Mouse (Mus musculus): ENCODE data around the gene Gmpr2.

The Gmpr2 gene

DNA sequence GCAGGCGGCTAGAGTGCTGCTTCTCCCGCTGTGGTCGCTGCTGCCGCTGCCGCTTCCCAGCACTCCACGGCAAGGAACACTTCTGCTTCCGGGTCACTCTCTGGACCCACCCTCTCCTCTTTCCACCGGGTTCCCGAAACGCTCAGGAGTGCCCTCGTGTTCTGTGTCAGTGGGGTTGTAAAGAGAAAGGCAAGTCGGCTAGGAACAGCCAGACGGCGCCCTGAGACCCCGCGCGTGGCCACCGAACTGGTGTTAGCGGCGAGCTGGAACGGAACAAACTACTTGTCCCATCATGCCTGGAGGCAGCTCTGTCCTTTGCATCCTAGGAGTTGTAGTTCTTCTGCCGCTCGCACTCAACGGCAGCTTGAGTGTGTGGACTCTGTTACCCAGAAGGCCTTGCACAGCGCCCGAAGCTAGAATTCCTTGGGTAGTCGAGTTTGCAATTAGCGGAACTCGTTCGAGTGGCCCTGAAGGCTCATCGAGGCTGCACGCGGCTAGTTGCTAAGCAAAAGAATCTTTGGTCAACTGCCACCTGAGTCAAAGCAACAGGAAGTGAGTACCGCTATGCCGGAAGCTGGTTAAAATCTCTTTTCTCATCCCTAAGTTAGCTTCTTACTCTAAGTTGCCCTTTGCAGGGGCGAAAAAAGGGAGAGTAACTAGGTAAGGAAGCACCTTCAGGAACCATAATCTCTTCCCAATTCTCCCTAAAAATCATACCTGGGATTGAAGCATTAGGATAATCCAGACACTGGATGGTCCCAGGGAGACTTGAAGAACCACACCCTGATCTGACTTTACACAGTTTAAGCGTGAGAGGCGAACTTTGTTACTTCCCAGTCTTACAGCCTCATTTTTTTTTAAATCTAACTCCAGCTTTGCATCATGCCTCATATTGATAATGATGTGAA is at the start of gene Gmpr2, which contains the start of gene Nedd8:
Gene Gmpr2 (plus strand): TSS at position 109 of the 908 bp plus-strand sequence.
Gene Nedd8 (minus strand): TSS at position 292 of the 908 bp plus-strand sequence.
- peak; percentile 94 for DNase-seq (ENCODE audit: low spot score)

DNA sequence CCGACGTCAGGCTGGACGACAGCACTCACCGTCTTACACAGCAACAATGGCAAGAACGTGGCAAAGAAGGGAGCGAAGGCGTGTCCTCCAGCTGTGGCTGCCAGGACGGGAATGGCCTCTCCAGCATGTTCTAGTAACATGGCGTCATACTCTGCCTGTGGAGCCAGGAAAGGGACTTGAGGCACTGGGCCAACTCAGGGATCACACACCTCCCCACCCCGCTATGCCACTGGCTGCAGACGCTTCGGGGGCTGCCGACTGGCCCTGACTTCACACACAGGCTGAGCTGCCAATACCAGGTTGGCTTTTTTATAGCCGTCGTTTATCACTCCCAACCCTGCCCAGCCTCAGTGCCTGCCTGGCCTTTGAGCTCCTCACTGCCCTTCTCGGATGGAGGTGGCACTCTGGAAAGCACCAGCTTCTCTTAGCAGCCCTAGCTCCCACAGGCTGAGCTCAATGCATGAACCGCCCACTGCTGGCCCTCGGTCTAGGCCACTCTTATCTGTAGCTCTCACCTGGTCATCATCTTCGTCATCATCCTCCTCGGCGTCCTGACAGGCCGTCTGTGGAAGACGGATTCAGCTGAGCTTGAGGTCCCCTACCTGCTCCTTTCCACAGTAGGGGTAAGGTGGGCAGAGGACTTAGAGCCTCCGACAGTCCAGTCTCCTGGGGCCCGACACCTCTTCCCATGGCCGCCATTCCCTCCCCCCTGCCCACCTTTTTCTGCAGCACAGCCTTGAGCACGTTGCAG is 43.5 kb upstream of the Gmpr2 start:
- DNase-seq (ENCODE audit: low spot score) = no peak

DNA sequence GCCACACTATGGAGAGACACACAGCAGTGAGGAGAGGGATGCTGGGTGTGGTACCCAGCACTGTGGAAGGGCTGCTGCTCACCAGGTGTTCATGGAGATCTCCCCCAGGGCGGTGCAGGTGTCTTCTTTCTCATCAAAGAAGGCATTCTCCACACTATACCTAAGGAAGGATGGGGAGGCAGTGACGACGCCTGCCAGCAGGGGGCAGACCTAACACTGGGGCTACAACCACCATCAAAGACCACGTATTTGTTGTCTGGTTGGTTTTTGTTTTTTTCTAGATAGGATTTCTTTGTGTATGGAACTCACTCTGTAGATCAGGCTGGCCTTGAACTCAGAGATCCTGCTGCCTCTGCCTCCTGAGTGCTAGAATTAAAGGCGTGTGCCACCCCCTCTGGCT is 42.4 kb upstream of the Gmpr2 start:
- DNase-seq (ENCODE audit: low spot score) = peak; percentile 66

- DNase-seq (ENCODE audit: low spot score) = no peak
Measured at GRCm38 (mm10) chr14:55634874-55635522, 36.7 kb upstream of the Gmpr2 start.

DNA sequence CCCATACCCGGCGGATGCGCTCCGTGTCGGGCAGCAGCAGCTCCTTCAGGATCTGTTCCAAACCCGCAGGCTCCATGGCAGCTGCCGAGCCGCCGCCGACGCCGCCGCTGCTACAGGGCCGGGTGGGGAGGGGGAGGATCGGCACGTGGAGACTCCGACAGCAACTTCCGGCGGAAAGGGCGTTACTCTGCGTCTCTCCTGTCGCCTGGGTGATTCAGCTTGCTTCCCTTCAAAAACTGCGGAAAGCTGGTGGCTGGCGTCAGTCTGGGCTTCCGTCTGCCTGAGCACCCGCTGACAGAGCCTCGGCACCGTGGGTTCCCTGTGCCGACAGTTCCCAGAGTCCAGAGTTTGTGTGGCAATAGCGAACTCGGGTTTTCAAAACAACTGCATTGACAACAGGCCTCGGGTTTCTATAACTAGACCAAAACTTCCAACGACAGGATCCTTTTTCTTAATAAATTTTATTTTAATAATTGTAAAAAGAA is 36.2 kb upstream of the Gmpr2 start, which contains the start of gene Ipo4:
Gene Ipo4 (minus strand): TSS at position 435 of the 485 bp plus-strand sequence.
- DNase-seq (ENCODE audit: low spot score) = peak; percentile 90

- no peak for DNase-seq (ENCODE audit: low spot score)
Measured at GRCm38 (mm10) chr14:55637795-55638194, 33.9 kb upstream of the Gmpr2 start, which contains the start of gene Gm49378. Gene Gm49378 (minus strand): TSS chr14:55637895.

DNA sequence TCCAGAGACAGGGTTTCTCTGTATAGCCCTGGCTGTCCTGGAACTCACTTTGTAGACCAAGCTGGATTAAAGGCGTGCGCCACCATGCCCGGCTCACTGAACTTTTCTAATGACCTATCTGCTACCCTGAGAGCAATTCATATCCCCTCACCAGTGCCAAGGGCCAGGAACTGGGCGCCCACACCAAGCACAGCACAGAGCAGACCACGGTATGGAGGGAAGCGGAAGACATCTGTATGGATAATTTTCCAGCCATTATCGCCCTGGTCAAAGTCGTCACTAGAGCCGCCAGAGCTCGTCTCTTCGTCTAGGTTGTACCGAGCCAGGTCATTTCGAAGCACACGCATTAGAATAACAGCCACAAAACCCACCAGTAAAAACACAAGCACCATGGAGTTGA is 30.9 kb upstream of the Gmpr2 start:
- DNase-seq (ENCODE audit: low spot score) = no peak

DNA sequence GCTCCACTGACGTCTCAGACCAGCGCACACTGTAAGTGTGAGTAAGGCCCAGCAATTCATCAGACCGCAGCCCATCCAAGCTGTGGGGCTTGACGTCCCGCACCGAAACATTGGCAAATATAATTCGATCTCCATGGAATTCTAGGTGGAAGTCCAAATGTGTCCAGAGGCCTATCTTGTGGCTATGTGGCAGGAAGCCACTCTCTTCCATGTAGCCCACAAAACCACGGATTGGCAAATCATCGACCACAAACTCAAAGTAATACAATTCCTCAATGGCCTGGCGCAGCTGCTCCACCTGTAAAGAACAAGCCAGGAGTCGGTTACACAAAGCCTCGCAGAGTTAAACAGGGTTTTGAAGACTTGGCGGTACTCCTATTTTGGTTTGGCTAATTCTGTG is 30.4 kb upstream of the Gmpr2 start:
- no peak for DNase-seq (ENCODE audit: low spot score)

GRCm38 (mm10) chr14:55642679-55643059 is 29.1 kb upstream of the Gmpr2 start:
- no peak for DNase-seq (ENCODE audit: low spot score)

GRCm38 (mm10) chr14:55643060-55643907 is 28.5 kb upstream of the Gmpr2 start, which contains the start of gene Tm9sf1:
Gene Tm9sf1 (minus strand): TSS chr14:55643806.
- DNase-seq (ENCODE audit: low spot score) = peak; percentile 85

DNA sequence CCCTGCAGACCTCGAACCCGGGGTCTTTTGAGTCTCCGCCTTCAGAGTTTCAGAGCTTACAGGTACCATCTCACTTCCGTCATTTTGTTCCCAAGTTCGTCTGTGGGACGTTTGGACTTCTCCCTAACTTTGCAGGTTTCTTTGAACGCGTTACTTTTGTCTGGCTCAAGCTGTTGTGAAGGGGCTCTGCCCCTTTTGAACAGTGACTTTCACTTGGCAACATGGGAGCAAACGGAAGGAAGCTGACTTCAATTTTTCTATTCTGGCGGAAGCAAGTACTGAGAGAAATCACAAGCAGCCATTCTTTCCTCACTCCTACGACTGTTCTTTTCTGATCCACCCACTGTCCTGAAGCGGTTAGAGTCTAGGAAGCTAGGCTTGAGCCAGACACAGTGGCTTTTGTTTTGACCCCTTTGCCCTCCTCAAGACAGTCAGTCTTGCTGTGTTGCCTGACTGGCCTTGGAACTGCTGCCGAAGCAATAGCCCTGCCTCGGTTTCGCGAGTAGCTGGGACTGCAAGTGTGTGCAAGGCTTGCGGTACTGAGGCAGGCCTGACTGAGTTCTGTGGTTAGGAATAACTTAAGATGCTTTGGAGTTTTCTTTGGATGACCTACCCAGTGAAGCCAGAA is 27.4 kb upstream of the Gmpr2 start:
- DNase-seq (ENCODE audit: low spot score) = no peak

GRCm38 (mm10) chr14:55649884-55650283 is 21.9 kb upstream of the Gmpr2 start, which contains the start of gene Tssk4:
Gene Tssk4 (plus strand): TSS chr14:55650184.
- no peak for DNase-seq (ENCODE audit: low spot score)

- no peak for DNase-seq (ENCODE audit: low spot score)
Measured at GRCm38 (mm10) chr14:55651528-55651927, 20.2 kb upstream of the Gmpr2 start.

GRCm38 (mm10) chr14:55656935-55657334 is 14.8 kb upstream of the Gmpr2 start:
- DNase-seq (ENCODE audit: low spot score) = no peak

- DNase-seq (ENCODE audit: low spot score) = no peak
Measured at GRCm38 (mm10) chr14:55658011-55658410, 13.7 kb upstream of the Gmpr2 start.

DNA sequence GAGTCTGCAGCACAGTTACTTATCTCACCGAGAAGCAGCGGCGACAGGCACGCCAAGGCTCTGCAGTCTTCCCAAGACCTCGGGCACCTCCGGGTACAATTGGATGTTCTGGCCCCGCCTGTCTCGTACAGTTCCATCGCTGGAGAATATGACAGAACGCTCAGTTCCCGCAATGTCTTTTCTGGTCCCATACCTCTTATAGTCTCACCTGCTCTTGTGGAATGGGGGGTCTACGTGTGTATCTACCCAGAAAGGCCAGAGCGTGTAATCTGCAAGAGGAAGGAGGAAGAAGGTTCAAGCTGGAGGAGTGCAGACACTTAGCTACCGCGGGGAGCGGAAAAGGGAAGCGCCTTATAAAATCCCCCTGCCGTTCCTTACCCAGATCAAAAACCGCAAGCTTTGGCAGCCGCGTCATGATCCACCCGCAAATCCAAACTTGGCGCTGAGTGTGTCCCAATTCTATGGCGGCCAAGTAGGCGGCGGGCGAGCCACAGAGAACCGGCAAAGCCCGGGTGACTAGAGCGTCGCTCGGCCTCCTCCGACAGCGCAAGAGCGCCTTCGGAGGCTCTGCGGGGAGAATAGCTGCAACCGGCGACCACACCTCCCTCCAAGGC is 11.7 kb upstream of the Gmpr2 start, which contains the start of gene Mdp1:
Gene Mdp1 (minus strand): TSS at position 549 of the 614 bp plus-strand sequence.
- DNase-seq (ENCODE audit: low spot score) = peak; percentile 78

- no peak for DNase-seq (ENCODE audit: low spot score)
Measured at GRCm38 (mm10) chr14:55660636-55661035, 11.1 kb upstream of the Gmpr2 start.

- no peak for DNase-seq (ENCODE audit: low spot score)
Measured at GRCm38 (mm10) chr14:55671486-55671832, 282 bp upstream of the Gmpr2 start.

GRCm38 (mm10) chr14:55672741-55673060 is 960 bp downstream of the Gmpr2 start:
- no peak for DNase-seq (ENCODE audit: low spot score)

DNA sequence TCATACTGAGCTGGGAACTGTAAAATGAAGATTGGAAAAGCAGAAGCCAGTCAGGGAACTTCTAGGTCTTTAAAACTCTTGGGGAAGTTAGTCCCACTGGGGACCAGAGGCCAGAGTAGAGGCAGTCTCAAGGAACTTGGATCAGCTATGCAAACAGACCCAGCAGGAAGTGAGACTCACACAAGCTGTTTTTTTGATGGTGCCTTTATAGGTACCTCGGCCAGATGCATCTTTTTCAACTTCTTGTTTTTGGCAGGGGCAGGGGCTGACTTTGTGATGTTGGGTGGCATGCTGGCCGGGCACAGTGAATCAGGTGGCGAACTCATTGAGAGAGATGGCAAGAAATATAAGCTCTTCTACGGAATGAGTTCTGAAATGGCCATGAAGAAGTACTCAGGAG is 5.9 kb downstream of the Gmpr2 start:
- no peak for DNase-seq (ENCODE audit: low spot score)
